Mouse (Mus musculus) hindbrain, postnatal 0 days (tissue): ENCODE results near the gene Trnp1. TPM values are rescaled to one million over a fixed set of nuclear protein-coding genes. Genes with fewer than 3 reads are reported as not detected.

ENCODE experiments used
- ATAC-seq: fragments of 200-750 bp; cut with Nextera tagmentation; 2 replicates; pipeline ENCODE4 v1.8.0; 2017; ENCODE audit warnings: mild to moderate bottlenecking, moderate TSS enrichment, moderate library complexity
- DNase-seq: peaks from one replicate; pipeline ENCODE4 v3.0.0-alpha.2; 2015; ENCODE audit warnings: low spot score
- H3K27ac ChIP-seq: fragments of 300-500 bp; sonication (generic); 2 replicates; pipeline ENCODE4 v1.5.1; 2014; ENCODE audit warnings: mild to moderate bottlenecking
- H3K27me3 ChIP-seq: fragments of 300-500 bp; sonication (generic); 2 replicates; pipeline ENCODE4 v1.6.1; 2014; ENCODE audit warnings: low read length, mixed read lengths; ENCODE audit not compliant: insufficient read depth
- H3K36me3 ChIP-seq: fragments of 300-500 bp; sonication (generic); 2 replicates; pipeline ENCODE4 v1.6.1; 2014; ENCODE audit warnings: low read length, mixed read lengths; ENCODE audit not compliant: insufficient read depth
- H3K4me1 ChIP-seq: fragments of 300-500 bp; sonication (generic); 2 replicates; pipeline ENCODE4 v1.6.1; 2014; ENCODE audit warnings: antibody characterized with exemption, low read length, mixed read lengths; ENCODE audit not compliant: insufficient read depth
- H3K4me2 ChIP-seq: fragments of 300-500 bp; sonication (generic); 2 replicates; pipeline ENCODE4 v1.6.1; 2014; ENCODE audit warnings: low read depth, mild to moderate bottlenecking, low read length, moderate library complexity, mixed read lengths
- H3K4me3 ChIP-seq: fragments of 300-500 bp; sonication (generic); 2 replicates; pipeline ENCODE4 v1.5.1; 2014; ENCODE audit warnings: low read length
- H3K9ac ChIP-seq: fragments of 300-500 bp; sonication (generic); replicated peaks from 2 replicates; pipeline ENCODE4 v1.6.1; 2014; ENCODE audit warnings: mild to moderate bottlenecking, low read length, moderate library complexity, mixed read lengths
- H3K9me3 ChIP-seq: fragments of 300-500 bp; sonication (generic); 2 replicates; pipeline ENCODE4 v1.6.1; 2016; ENCODE audit warnings: low read length, mixed read lengths
- CTCF ChIP-seq: IDR thresholded peaks from 2 replicates; pipeline ENCODE4 v1.5.1; 2016; ENCODE audit warnings: antibody characterized with exemption, control low read depth, low read depth
- WGBS: fragments of 180-500 bp; shearing (Covaris S2); extraction: QIAGEN DNeasy Blood & Tissue Kit; methylation state at CpG from one replicate; pipeline ENCODE4 v1.1.7; 2014; 5-methylcytosine and 5-hydroxymethylcytosine counted together
- polyA plus RNA-seq: library from polyadenylated mRNA; unstranded; fragments of >200 nt; fragmentation: Nextera tagmentation; extraction: Ambion mirVana; gene quantifications from 2 replicates; pipeline ENCODE4 v1.2.1, GENCODE M21; 2015
- total RNA-seq: library from RNA; depleted of rRNA; stranded (reverse); fragments of >200 nt; gene quantifications from 2 replicates; pipeline ENCODE4 v1.2.3, GENCODE M21; 2014; rRNA removed

Gene Trnp1
- total and polyA plus RNA-seq, 2 experiments from 2014 or later = 22.0 to 54.5 TPM

DNA sequence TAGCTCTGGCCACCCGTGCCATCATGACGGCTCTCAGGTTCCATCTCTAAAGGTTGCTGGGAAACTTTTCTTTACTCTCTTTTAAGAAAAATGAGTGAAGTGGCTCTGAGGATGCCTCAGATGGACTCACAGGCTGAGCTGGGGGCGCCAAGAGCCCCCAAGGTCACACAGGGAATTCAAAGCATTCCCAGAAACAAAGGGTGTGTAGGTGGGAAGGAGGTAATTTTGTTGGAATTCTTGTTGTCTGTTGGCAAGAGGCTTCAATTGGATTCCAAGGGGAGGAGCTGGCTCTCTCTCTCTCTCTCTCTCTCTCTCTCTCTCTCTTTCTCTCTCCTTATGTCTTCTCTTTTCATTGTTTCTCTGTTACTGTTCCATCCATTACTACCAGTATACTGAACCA, 56.2 kb downstream of the Trnp1 start:
- ATAC-seq (no peak), DNase-seq (no peak)
- Histone ChIP-seq H3K4me1 (peaks cover 18% of the 10 kb centered on the region), H3K27me3 (no peaks in the 10 kb centered on the region), H3K4me2 (no peak overlapping the region), H3K4me3 (no peak overlapping the region), H3K9me3 (no peaks in the 10 kb centered on the region), H3K27ac (peak overlapping the region; percentile 78; the same call in 1 of the 2 replicates), H3K36me3 (no peaks in the 10 kb centered on the region), H3K9ac (no peak overlapping the region)
- WGBS = 34% methylated on average over 3 of the region's 3 CpGs
- TF ChIP-seq CTCF = no peak

Other genes starting within 250 kb of the Trnp1 start
- 1.4 TPM in 1 of 2 replicates, not detected in the other for gene Sytl1, start 235.4 kb downstream of the Trnp1 start, total RNA-seq
- 0.18 and 0.40 TPM in 2 replicates for gene Sytl1, start 235.4 kb downstream of the Trnp1 start, polyA plus RNA-seq
- 120 and 138 TPM in 2 replicates for gene Tmem222, start 220.8 kb downstream of the Trnp1 start, total RNA-seq
- 127 and 136 TPM in 2 replicates for gene Tmem222, start 220.8 kb downstream of the Trnp1 start, polyA plus RNA-seq
- 47.7 and 51.9 TPM in 2 replicates for gene Wdtc1, start 145.1 kb downstream of the Trnp1 start, total RNA-seq
- gene Wdtc1, start 145.1 kb downstream of the Trnp1 start, polyA plus RNA-seq = 12.8 and 14.9 TPM in 2 replicates
- 21.2 and 21.7 TPM in 2 replicates for gene Slc9a1, start 128.8 kb downstream of the Trnp1 start, total RNA-seq
- gene Slc9a1, start 128.8 kb downstream of the Trnp1 start, polyA plus RNA-seq = 8.2 and 10.1 TPM in 2 replicates
- 1.3 and 3.6 TPM in 2 replicates for gene Tent5b, start 18.4 kb downstream of the Trnp1 start, total RNA-seq
- 0.49 and 0.55 TPM in 2 replicates for gene Tent5b, start 18.4 kb downstream of the Trnp1 start, polyA plus RNA-seq
- gene Kdf1, start 20.4 kb upstream of the Trnp1 start, total RNA-seq = 0.11 and 0.26 TPM in 2 replicates
- gene Kdf1, start 20.4 kb upstream of the Trnp1 start, polyA plus RNA-seq = 0.53 and 0.60 TPM in 2 replicates
- 54.1 and 70.4 TPM in 2 replicates for gene Nudc, start 47.4 kb upstream of the Trnp1 start, total RNA-seq
- gene Nudc, start 47.4 kb upstream of the Trnp1 start, polyA plus RNA-seq = 265 and 272 TPM in 2 replicates
- 0.47 TPM in 1 of 2 replicates, not detected in the other for gene Nr0b2, start 54.8 kb upstream of the Trnp1 start, total RNA-seq
- 0.21 and 0.26 TPM in 2 replicates for gene Nr0b2, start 54.8 kb upstream of the Trnp1 start, polyA plus RNA-seq
- 8.3 and 8.8 TPM in 2 replicates for gene Gpatch3, start 76.2 kb upstream of the Trnp1 start, total RNA-seq
- gene Gpatch3, start 76.2 kb upstream of the Trnp1 start, polyA plus RNA-seq = 6.1 and 6.3 TPM in 2 replicates
- gene Gpn2, start 85.8 kb upstream of the Trnp1 start, total RNA-seq = 20.0 and 32.2 TPM in 2 replicates
- gene Gpn2, start 85.8 kb upstream of the Trnp1 start, polyA plus RNA-seq = 16.9 and 18.6 TPM in 2 replicates
- gene Sfn, start 103.6 kb upstream of the Trnp1 start, total RNA-seq = 1.1 and 2.8 TPM in 2 replicates
- gene Sfn, start 103.6 kb upstream of the Trnp1 start, polyA plus RNA-seq = 1.2 and 1.4 TPM in 2 replicates
- 17.4 and 22.6 TPM in 2 replicates for gene Zdhhc18, start 151.6 kb upstream of the Trnp1 start, total RNA-seq
- 8.2 and 10.2 TPM in 2 replicates for gene Zdhhc18, start 151.6 kb upstream of the Trnp1 start, polyA plus RNA-seq
- gene Pigv, start 174.1 kb upstream of the Trnp1 start, total RNA-seq = 11.3 and 13.4 TPM in 2 replicates
- 13.0 and 14.0 TPM in 2 replicates for gene Pigv, start 174.1 kb upstream of the Trnp1 start, polyA plus RNA-seq